Mouse (Mus musculus) neural tube, embryonic 14.5 days (tissue): ENCODE measurements around the gene Ren1. TPM values are rescaled to one million over a fixed set of nuclear protein-coding genes. Genes with fewer than 3 reads are reported as not detected.
A peak's percentile ranks its signal among the peaks of the same experiment; 100 is the strongest.
"Not testable (repeated sequence)": the region's sequence is repeated elsewhere in the genome, so short reads cannot be mapped to it uniquely, and the experiment has no call there.

Source experiments
- ATAC-seq: fragments of 200-750 bp; cut with Nextera tagmentation; 2 replicates; pipeline ENCODE4 v1.8.0; 2017; ENCODE audit warnings: low read depth, mild to moderate bottlenecking, moderate TSS enrichment, moderate library complexity
- H3K27ac ChIP-seq: fragments of 300-500 bp; sonication (generic); 2 replicates; pipeline ENCODE4 v1.5.1; 2014; ENCODE audit warnings: low read depth, mild to moderate bottlenecking, control low read depth, low read length, moderate library complexity, mixed read lengths
- H3K27me3 ChIP-seq: fragments of 300-500 bp; sonication (generic); 2 replicates; pipeline ENCODE4 v1.6.1; 2014; ENCODE audit warnings: low read length; ENCODE audit not compliant: control insufficient read depth, insufficient read depth
- H3K36me3 ChIP-seq: fragments of 300-500 bp; sonication (generic); 2 replicates; pipeline ENCODE4 v1.6.1; 2014; ENCODE audit warnings: low read length, mixed read lengths; ENCODE audit not compliant: control insufficient read depth, insufficient read depth
- H3K4me1 ChIP-seq: fragments of 300-500 bp; sonication (generic); 2 replicates; pipeline ENCODE4 v1.6.1; 2014; ENCODE audit warnings: low read length; ENCODE audit not compliant: control insufficient read depth, insufficient read depth
- H3K4me2 ChIP-seq: fragments of 300-500 bp; sonication (generic); 2 replicates; pipeline ENCODE4 v1.6.1; 2014; ENCODE audit warnings: mild to moderate bottlenecking, low read depth, low read length, control low read depth
- H3K4me3 ChIP-seq: fragments of 300-500 bp; sonication (generic); 2 replicates; pipeline ENCODE4 v1.5.1; 2014; ENCODE audit warnings: low read depth, low read length, control low read depth, mixed read lengths
- H3K9ac ChIP-seq: fragments of 300-500 bp; sonication (generic); replicated peaks from 2 replicates; pipeline ENCODE4 v1.6.1; 2014; ENCODE audit warnings: low read depth, mild to moderate bottlenecking, control low read depth, low read length, mixed read lengths
- H3K9me3 ChIP-seq: fragments of 300-500 bp; sonication (generic); 2 replicates; pipeline ENCODE4 v1.6.1; 2016; ENCODE audit warnings: low read length; ENCODE audit not compliant: control insufficient read depth
- WGBS: fragments of 180-500 bp; shearing (Covaris S2); extraction: QIAGEN DNeasy Blood & Tissue Kit; methylation state at CpG from one replicate; pipeline ENCODE4 v1.1.7; 2014; 5-methylcytosine and 5-hydroxymethylcytosine counted together
- polyA plus RNA-seq: library from polyadenylated mRNA; unstranded; fragments of >200 nt; fragmentation: Nextera tagmentation; extraction: Ambion mirVana; gene quantifications from 2 replicates; pipeline ENCODE4 v1.2.1, GENCODE M21; 2014

Ren1 gene
- polyA plus RNA-seq, 1 experiment from 2014 or later, result 0.83 TPM

- peaks cover 12% of the 10 kb centered on the region for H3K4me1 ChIP-seq
- H3K9ac ChIP-seq, result no peak overlapping the region
- H3K9me3 ChIP-seq, result no peaks in the 10 kb centered on the region
- no peaks in the 10 kb centered on the region for H3K27me3 ChIP-seq
- no peak overlapping the region for H3K4me2 ChIP-seq
- H3K4me3 ChIP-seq, result no peak overlapping the region
- H3K27ac ChIP-seq, result no peak overlapping the region
- ATAC-seq, result peak; percentile 76; the same call in 1 of the 2 replicates
- H3K36me3 ChIP-seq, result no peaks in the 10 kb centered on the region
- 31% methylated on average over 3 of the region's 3 CpGs for WGBS
These were observed 19.2 kb upstream of the Ren1 start for GRCm38 (mm10) chr1:133331142-133331541.

GRCm38 (mm10) chr1:133332656-133333430 is 17.5 kb upstream of the Ren1 start:
- no peaks in the 10 kb centered on the region for H3K27me3 ChIP-seq
- no peak overlapping the region for H3K27ac ChIP-seq
- H3K36me3 ChIP-seq, result no peaks in the 10 kb centered on the region
- no peak overlapping the region for H3K4me2 ChIP-seq
- no peak overlapping the region for H3K4me3 ChIP-seq
- 93% methylated on average over 11 of the region's 11 CpGs for WGBS
- ATAC-seq, result no peak
- peaks cover 12% of the 10 kb centered on the region for H3K4me1 ChIP-seq
- no peak overlapping the region for H3K9ac ChIP-seq
- no peaks in the 10 kb centered on the region for H3K9me3 ChIP-seq

GRCm38 (mm10) chr1:133333937-133334336 is 16.4 kb upstream of the Ren1 start:
- Histone ChIP-seq H3K9me3 (no peaks in the 10 kb centered on the region), H3K36me3 (no peaks in the 10 kb centered on the region), H3K4me2 (no peak overlapping the region), H3K4me3 (no peak overlapping the region), H3K27me3 (no peaks in the 10 kb centered on the region), H3K4me1 (peaks cover 12% of the 10 kb centered on the region), H3K9ac (no peak overlapping the region), H3K27ac (no peak overlapping the region)
- no peak for ATAC-seq
- WGBS, result 59% methylated on average over 6 of the region's 6 CpGs

- H3K36me3 ChIP-seq, H3K9me3 ChIP-seq, H3K4me1 ChIP-seq, H3K4me3 ChIP-seq, H3K27me3 ChIP-seq, H3K4me2 ChIP-seq, H3K9ac ChIP-seq, ATAC-seq, H3K27ac ChIP-seq: not testable (repeated sequence)
- 71% methylated on average over 1 of the region's 1 CpGs for whole genome bisulfite sequencing
These were observed 9.9 kb upstream of the Ren1 start for GRCm38 (mm10) chr1:133340403-133340802.

- WGBS, result 96% methylated on average over 2 of the region's 2 CpGs
- Histone ChIP-seq H3K4me2 (no peak overlapping the region), H3K9me3 (no peaks in the 10 kb centered on the region), H3K4me1 (no peaks in the 10 kb centered on the region), H3K4me3 (no peak overlapping the region), H3K9ac (no peak overlapping the region), H3K27me3 (no peaks in the 10 kb centered on the region), H3K36me3 (no peaks in the 10 kb centered on the region), H3K27ac (no peak overlapping the region)
- no peak for ATAC-seq
These were observed 6.0 kb upstream of the Ren1 start for GRCm38 (mm10) chr1:133344357-133344756.

- H3K4me2 ChIP-seq, result no peak overlapping the region
- H3K27ac ChIP-seq, result no peak overlapping the region
- no peaks in the 10 kb centered on the region for H3K27me3 ChIP-seq
- no peaks in the 10 kb centered on the region for H3K36me3 ChIP-seq
- H3K4me3 ChIP-seq, result no peak overlapping the region
- 86% methylated on average over 9 of the region's 9 CpGs for WGBS
- no peak overlapping the region for H3K9ac ChIP-seq
- no peak for ATAC-seq
- 0 out of 2 replicates have a peak, but pooled peaks cover 4% of the 10 kb centered on the region for H3K4me1 ChIP-seq
- H3K9me3 ChIP-seq, result no peaks in the 10 kb centered on the region
These were observed 3.8 kb upstream of the Ren1 start for GRCm38 (mm10) chr1:133346531-133346930.

GRCm38 (mm10) chr1:133347226-133347625 is 3.1 kb upstream of the Ren1 start:
- no peak overlapping the region for H3K4me2 ChIP-seq
- WGBS, result 77% methylated on average over 3 of the region's 3 CpGs
- H3K4me1 ChIP-seq, result 0 out of 2 replicates have a peak, but pooled peaks cover 4% of the 10 kb centered on the region
- H3K9me3 ChIP-seq, result no peaks in the 10 kb centered on the region
- H3K27me3 ChIP-seq, result no peaks in the 10 kb centered on the region
- no peaks in the 10 kb centered on the region for H3K36me3 ChIP-seq
- no peak overlapping the region for H3K9ac ChIP-seq
- H3K27ac ChIP-seq, result no peak overlapping the region
- no peak for ATAC-seq
- H3K4me3 ChIP-seq, result no peak overlapping the region

- Histone ChIP-seq H3K9me3 (no peaks in the 10 kb centered on the region), H3K9ac (no peak overlapping the region), H3K27ac (no peak overlapping the region), H3K4me1 (0 out of 2 replicates have a peak, but pooled peaks cover 4% of the 10 kb centered on the region), H3K4me3 (no peak overlapping the region), H3K27me3 (no peaks in the 10 kb centered on the region), H3K4me2 (no peak overlapping the region), H3K36me3 (no peaks in the 10 kb centered on the region)
- no peak for ATAC-seq
- WGBS, result 78% methylated on average over 11 of the region's 11 CpGs
These were observed 2.4 kb upstream of the Ren1 start for GRCm38 (mm10) chr1:133347693-133348520.

- Histone ChIP-seq H3K9me3 (no peaks in the 10 kb centered on the region), H3K4me2 (no peak overlapping the region), H3K27me3 (no peaks in the 10 kb centered on the region), H3K9ac (no peak overlapping the region), H3K36me3 (no peaks in the 10 kb centered on the region), H3K4me3 (no peak overlapping the region), H3K27ac (no peak overlapping the region), H3K4me1 (0 out of 2 replicates have a peak, but pooled peaks cover 4% of the 10 kb centered on the region)
- WGBS, result 58% methylated on average over 9 of the region's 9 CpGs
- no peak for ATAC-seq
These were observed 1.5 kb downstream of the Ren1 start for GRCm38 (mm10) chr1:133351762-133352161.
